In the genomic region with DNA sequence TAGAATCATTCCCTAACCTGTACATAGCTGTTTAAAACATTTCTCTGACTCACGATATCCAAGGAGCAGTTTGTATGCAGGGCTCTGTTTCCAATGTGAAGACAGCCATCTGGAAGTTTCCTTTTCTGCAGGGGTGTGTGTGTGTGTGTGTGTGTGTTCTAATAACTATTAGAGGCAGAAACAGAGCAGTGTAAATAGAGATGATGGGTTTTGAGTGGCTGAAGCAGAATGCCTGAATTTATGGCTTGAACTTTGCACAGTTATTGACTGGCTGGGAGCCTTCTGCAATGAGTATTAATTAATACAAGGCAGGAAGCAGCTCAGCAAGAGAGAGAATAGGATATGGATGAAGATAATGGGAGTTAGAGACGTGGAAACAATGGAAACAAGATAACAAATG, we compare ENCODE assay signal across 31 mouse cellular contexts. TPM values are rescaled to one million over a fixed set of nuclear protein-coding genes. Genes with fewer than 3 reads are reported as not detected.
DNase-seq lines count a peak whose midpoint lies in the region; ATAC-seq lines count a peak whose summit lies in the region.
"Had no signal": no experiment of that assay in that cellular context is flagged by ENCODE, and none has a peak within 500 bp of the region (broad histone marks: within the 10 kb centered on the region; RNA-seq: fewer than 3 reads in every experiment).

No protein-coding gene starts in this region.

- no peak overlapping the region for H3K9ac ChIP-seq in intestine, embryonic 14.5 days (ENCODE audit: low read length)
- no peak overlapping the region for H3K9ac ChIP-seq in intestine, embryonic 16.5 days (ENCODE audit: low read depth, low read length)
- H3K9ac ChIP-seq: forebrain, embryonic 13.5 days; heart, embryonic 13.5 days; hindbrain, embryonic 14.5 days had no signal

- no peak overlapping the region for H3K4me3 ChIP-seq in intestine, embryonic 14.5 days (ENCODE audit: low read depth, low read length)
- no peak overlapping the region for H3K4me3 ChIP-seq in intestine, embryonic 16.5 days (ENCODE audit: low read length)
- H3K4me3 ChIP-seq: forebrain, embryonic 10.5 days; forebrain, embryonic 13.5 days; heart, adult 2 months; heart, embryonic 10.5 days; heart, embryonic 13.5 days had no signal

- no peaks in the 10 kb centered on the region for H3K27me3 ChIP-seq in intestine, embryonic 14.5 days (replicated peaks; ENCODE audit: control insufficient read depth, insufficient read depth, low read length)
- no peaks in the 10 kb centered on the region for H3K27me3 ChIP-seq in intestine, embryonic 16.5 days (replicated peaks; ENCODE audit: control insufficient read depth, insufficient read depth, low read length)
- H3K27me3 ChIP-seq: CH12.LX; forebrain, embryonic 13.5 days; heart, embryonic 13.5 days had no signal

- no peaks in the 10 kb centered on the region; the same call in 1 of the 2 replicates for H3K4me1 ChIP-seq in intestine, embryonic 14.5 days (replicated peaks; ENCODE audit: control insufficient read depth, insufficient read depth, low read length)
- H3K4me1 ChIP-seq in intestine, embryonic 16.5 days (ENCODE audit: control insufficient read depth, insufficient read depth, low read length), result no peaks in the 10 kb centered on the region
- H3K4me1 ChIP-seq: forebrain, embryonic 10.5 days; forebrain, embryonic 13.5 days; heart, embryonic 10.5 days; heart, embryonic 13.5 days had no signal

- no peaks in the 10 kb centered on the region for H3K9me3 ChIP-seq in intestine, embryonic 14.5 days (ENCODE audit: control insufficient read depth, low read length)
- H3K9me3 ChIP-seq in intestine, embryonic 16.5 days (ENCODE audit: control insufficient read depth, low read length), result no peaks in the 10 kb centered on the region
- H3K9me3 ChIP-seq: forebrain, embryonic 10.5 days; forebrain, embryonic 13.5 days; G1E; heart, embryonic 10.5 days; heart, embryonic 13.5 days had no signal

- DNase-seq in kidney, postnatal 10 days, result peak; percentile 17
- DNase-seq in kidney, postnatal 14 days, result no peak
- DNase-seq in intestine, embryonic 14.5 days (ENCODE audit: low spot score), result no peak
- DNase-seq in lung, postnatal 25 days (ENCODE audit: low spot score), result no peak
- no peak for DNase-seq in c-Kit-positive CD71-positive TER-119-positive erythroid progenitor cells, embryonic 14.5 days (ENCODE audit: low spot score)
- DNase-seq: adrenal gland, adult 2 months; adrenal gland, postnatal 14 days; B cell, adult 2 months; cerebellum, adult 11-12 months; cerebellum, adult 8-10 months; cerebellum, postnatal 14 days; gastrocnemius, postnatal 10 days; gastrocnemius, postnatal 36 days; heart, adult 2 months; heart, postnatal 14 days; heart, postnatal 4 days had no signal

- H3K4me2 ChIP-seq in intestine, embryonic 14.5 days (ENCODE audit: low read length), result no peak overlapping the region
- no peak overlapping the region for H3K4me2 ChIP-seq in intestine, embryonic 16.5 days (ENCODE audit: low read depth, low read length)
- H3K4me2 ChIP-seq: forebrain, embryonic 13.5 days; heart, embryonic 13.5 days; hindbrain, embryonic 14.5 days had no signal

- 25% methylated on average over 2 of the region's 2 CpGs for WGBS in intestine, embryonic 14.5 days
- WGBS in intestine, embryonic 16.5 days, result 21% methylated on average over 2 of the region's 2 CpGs

- H3K27ac ChIP-seq in intestine, embryonic 14.5 days (ENCODE audit: low read depth), result no peak overlapping the region
- H3K27ac ChIP-seq in intestine, embryonic 16.5 days (ENCODE audit: low read length), result no peak overlapping the region
- H3K27ac ChIP-seq: forebrain, embryonic 10.5 days; forebrain, embryonic 13.5 days; heart, adult 2 months; heart, embryonic 10.5 days; heart, embryonic 13.5 days; hindbrain, embryonic 14.5 days; hindbrain, postnatal 0 days had no signal

- peak; percentile 68; the same call in 1 of the 2 replicates for ATAC-seq in intestine, embryonic 14.5 days (replicated peaks; ENCODE audit: low FRiP score, low TSS enrichment, low read depth)
- peak; percentile 92 for ATAC-seq in intestine, embryonic 16.5 days
- ATAC-seq: forebrain, embryonic 13.5 days; forebrain, embryonic 16.5 days; hindbrain, postnatal 0 days; Patski had no signal

- no peaks in the 10 kb centered on the region for H3K36me3 ChIP-seq in intestine, embryonic 14.5 days (ENCODE audit: control insufficient read depth, insufficient read depth, low read length)
- no peaks in the 10 kb centered on the region for H3K36me3 ChIP-seq in intestine, embryonic 16.5 days (ENCODE audit: control insufficient read depth, insufficient read depth, low read length)
- H3K36me3 ChIP-seq: forebrain, embryonic 10.5 days; G1E; heart, embryonic 10.5 days; heart, embryonic 13.5 days had no signal

RNA-seq across cellular contexts. Expression of gene 4933409G03Rik, which starts 38.0 kb away (rescaled TPM):
- not detected in 2 replicates for polyA plus RNA-seq in intestine, embryonic 14.5 days (2014; fragmentation: Nextera tagmentation; extraction: Ambion mirVana)
- polyA plus RNA-seq in intestine, embryonic 16.5 days (2015; fragmentation: Nextera tagmentation; extraction: Ambion mirVana), result not detected in 2 replicates
- polyA plus RNA-seq: adrenal gland, adult 2 months; embryonic facial prominence, embryonic 11.5 days; embryonic facial prominence, embryonic 14.5 days; forebrain, embryonic 10.5 days; forebrain, embryonic 13.5 days; forebrain, embryonic 16.5 days; G1E; heart, adult 2 months; heart, embryonic 10.5 days; heart, embryonic 13.5 days; heart, embryonic 16.5 days; hindbrain, embryonic 11.5 days; hindbrain, embryonic 14.5 days; hindbrain, postnatal 0 days; Patski had no signal
